Mouse (Mus musculus) G1E (cell line): ENCODE measurements around the gene Sema4a.

ENCODE experiments used
- CTCF ChIP-seq: IDR thresholded peaks from 2 replicates; pipeline ENCODE4 v1.5.1; 2012; ENCODE audit warnings: low read depth, low read length, inconsistent platforms, mixed read lengths
- GATA1 ChIP-seq: IDR thresholded peaks from 2 replicates; pipeline ENCODE4 v1.6.1; 2012; ENCODE audit warnings: borderline replicate concordance, low read length, inconsistent platforms, mixed read lengths
- GATA2 ChIP-seq: IDR thresholded peaks from 2 replicates; pipeline ENCODE4 v1.6.1; 2012; ENCODE audit warnings: low read depth, low read length, inconsistent platforms, borderline replicate concordance
- POLR2AphosphoS5 ChIP-seq: IDR thresholded peaks from 2 replicates; pipeline ENCODE4 v1.6.1; 2012; ENCODE audit warnings: low read depth, low read length, inconsistent platforms; ENCODE audit not compliant: insufficient replicate concordance
- TAL1 ChIP-seq: conservative IDR thresholded peaks from 2 replicates; pipeline ENCODE4 v1.6.1; 2012; ENCODE audit warnings: low read depth, low read length, inconsistent platforms, mixed read lengths

DNA sequence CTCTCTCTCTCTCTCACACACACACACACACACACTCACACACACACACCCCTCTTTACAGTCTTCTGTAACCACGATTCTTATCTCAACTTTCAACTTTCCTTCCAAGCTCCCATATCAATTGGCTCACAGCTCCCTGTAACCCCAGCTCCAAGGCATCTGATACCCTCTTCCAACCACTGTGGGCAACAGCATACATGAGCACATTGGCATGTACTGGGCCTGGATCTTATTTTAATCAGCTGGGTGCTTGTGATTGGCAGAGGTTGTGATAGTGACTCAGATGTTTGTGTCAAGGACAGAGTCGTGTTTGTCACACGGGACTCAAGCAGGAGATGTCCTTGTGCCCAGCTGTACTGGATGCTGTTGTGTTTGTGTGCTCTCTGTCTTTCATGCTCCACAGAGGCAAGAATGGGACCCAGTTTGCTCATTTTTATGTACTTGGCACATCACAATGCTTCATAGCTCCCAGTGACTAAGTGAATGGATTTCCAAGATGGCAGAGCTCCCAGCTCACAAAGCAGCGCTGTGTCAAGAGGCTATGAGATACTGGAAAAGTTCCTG lies 33.6 kb downstream of the Sema4a start:
- TF ChIP-seq CTCF = no peak
- no peak for TF ChIP-seq GATA1
- no peak for TF ChIP-seq POLR2AphosphoS5
- TF ChIP-seq TAL1 = no peak
- no peak for TF ChIP-seq GATA2
